Mouse (Mus musculus): ENCODE data around the gene Rnf19b.

Gene Rnf19b

DNA sequence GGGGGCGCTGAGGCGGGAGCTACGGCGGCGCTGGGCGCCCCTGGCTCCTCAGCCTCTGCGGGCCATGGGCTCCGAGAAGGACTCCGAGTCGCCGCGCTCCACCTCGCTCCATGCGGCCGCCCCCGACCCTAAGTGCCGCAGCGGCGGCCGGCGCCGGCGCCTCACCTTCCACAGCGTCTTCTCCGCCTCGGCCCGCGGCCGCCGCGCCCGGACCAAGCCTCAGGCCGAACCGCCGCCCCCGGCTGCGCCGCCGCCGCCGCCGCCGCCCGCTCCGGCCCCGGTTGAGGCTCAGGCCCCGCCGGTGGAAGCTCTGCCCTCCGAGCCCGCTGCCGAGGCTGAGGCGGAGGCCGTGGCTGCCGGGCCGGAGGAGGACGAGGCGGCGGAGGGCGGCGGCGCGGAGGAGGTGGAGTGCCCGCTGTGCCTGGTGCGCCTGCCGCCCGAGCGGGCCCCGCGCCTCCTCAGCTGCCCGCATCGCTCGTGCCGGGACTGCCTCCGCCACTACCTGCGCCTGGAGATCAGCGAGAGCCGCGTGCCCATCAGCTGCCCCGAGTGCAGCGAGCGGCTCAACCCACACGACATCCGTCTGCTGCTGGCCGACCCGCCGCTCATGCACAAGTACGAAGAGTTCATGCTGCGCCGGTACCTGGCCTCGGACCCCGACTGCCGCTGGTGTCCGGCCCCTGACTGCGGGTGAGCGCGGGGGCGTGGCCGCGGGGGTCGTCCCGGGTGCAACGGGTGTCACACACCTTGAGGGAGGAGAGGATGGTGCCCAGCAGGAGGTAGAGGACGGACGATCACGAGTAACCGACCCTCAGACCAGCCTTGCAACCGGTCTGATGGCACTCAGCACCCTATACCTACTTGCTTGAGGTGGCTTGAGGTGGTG, at the start of gene Rnf19b:
Gene Rnf19b, plus strand, starts transcription at position 65 of the 886 bp plus-strand sequence.
- DNase-seq, result peak; percentile 39

- no peak for DNase-seq
Measured at GRCm38 (mm10) chr4:129008672-129009071, 49.4 kb upstream of the Rnf19b start.

DNA sequence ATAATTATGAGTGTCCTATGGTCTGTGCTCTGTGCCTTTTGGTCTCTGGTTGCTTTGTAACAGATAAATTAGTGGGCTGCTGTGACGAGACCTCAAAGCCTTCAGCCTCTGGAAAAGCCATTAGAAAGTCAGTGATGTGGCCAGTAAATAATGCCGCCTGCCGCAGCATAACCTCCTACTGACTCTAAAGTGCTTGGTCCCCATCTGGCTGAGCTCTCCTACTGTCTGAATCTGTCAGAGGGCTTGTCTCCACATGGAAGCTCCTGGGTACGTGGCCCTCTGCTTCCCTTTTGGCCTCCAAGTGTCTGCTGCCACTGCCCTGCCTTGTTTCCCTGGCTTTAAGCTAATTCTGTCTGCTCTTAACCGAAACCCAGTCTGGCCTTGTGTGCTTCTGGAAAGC, 48.5 kb upstream of the Rnf19b start:
- DNase-seq, result no peak

- no peak for DNase-seq
Measured at GRCm38 (mm10) chr4:129011604-129012121, 46.4 kb upstream of the Rnf19b start.

- DNase-seq, result no peak
Measured at GRCm38 (mm10) chr4:129013151-129013864, 44.8 kb upstream of the Rnf19b start.

GRCm38 (mm10) chr4:129016329-129016728, 41.7 kb upstream of the Rnf19b start:
- DNase-seq, result no peak

DNA sequence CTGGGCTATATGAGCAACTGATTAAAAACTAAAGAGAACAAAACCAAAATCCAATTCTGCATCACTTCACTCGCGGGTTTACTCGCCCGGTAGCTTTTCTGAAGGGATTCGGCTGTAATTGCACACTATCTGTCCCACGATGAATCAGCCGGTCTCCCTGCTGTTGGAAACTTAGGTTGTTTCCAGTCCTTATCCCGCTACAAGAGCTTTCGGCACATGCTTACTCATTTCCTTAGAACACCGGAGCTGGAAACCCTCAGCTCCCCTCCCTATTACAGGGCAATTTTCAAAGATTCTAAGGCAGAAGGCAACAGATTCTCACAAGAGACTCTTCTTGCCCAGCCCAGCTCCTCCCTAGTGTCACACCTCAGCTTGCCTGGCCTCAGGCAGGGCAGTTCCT, 40.9 kb upstream of the Rnf19b start:
- no peak for DNase-seq

GRCm38 (mm10) chr4:129018788-129019435, 39.2 kb upstream of the Rnf19b start:
- no peak for DNase-seq

DNA sequence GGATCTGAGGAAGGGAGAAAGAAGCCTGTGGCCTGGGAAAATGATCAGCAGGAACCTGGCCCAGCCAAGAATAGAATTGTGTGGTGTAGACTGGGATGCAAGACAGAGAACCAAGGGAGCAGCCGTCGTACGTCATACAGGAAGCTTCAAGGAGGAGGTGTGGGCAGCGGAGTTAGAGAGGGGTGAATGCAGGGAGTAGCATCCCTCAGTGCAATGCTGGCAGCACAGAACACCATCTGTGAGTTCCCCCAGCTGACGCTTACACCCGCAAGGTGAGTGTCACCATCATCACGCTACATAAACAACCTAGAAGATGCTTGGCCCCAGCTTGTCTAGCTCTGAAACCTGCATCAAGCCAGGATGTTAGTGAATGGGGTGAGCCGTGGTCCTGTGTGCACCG, 38.3 kb upstream of the Rnf19b start:
- DNase-seq, result no peak

DNA sequence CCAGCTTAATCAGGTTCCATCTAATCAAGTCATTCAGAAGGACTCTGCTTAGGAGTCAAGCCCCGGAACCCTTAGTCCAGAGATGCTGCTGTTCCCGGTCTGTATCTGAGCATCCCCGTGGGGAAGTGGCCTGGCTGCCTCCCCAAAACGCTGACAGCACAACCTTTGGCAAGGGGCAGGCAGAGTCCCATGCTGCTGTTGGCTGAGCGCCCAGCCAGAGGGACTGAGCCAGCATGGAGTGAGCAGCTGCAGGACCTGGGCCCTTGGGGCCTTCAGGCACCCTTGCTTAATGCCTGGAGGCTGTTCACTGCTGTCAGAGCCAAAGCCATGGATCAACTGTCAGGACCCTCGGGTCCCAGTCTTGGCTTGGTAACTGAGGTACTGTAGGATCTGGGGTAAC, 37.6 kb upstream of the Rnf19b start:
- DNase-seq, result peak; percentile 91

DNA sequence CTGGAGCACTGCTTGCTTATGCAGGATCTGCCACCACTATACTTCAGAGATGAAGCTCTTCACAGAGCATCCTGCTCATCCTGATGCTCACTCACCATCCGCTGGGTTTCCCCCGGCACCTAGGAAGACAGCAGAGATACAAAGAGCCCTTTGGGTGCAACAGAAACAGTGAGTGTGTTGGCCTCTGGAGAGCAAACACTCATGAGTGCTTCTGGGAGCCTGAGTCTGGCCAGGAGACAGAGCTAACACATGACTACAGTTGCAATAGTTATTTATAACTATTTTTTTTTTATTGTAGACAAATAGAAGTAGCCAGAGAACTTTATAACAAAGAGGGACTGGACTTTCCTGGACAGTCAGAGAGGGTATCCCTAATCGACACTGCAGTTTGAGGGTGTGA, 36.6 kb upstream of the Rnf19b start:
- no peak for DNase-seq

DNA sequence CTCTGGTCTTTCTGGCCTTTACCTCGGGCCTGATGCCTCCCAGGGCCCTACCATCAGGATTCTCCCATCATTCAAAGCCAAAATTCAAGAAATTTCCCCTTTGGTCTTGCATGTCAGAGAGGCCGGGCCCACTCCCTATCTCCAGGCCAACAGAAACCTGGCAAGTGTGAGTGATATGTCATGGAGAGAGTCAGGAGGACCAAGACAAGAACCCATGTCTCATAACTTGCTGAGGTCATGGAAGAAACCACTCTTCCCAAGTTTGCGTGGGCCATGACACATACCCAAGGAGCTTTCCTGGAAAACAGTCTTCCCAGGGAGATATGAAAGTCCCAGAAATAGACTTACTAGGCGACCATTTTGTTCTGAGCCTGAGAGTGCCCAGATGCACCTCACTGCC, 36.2 kb upstream of the Rnf19b start:
- no peak for DNase-seq

DNA sequence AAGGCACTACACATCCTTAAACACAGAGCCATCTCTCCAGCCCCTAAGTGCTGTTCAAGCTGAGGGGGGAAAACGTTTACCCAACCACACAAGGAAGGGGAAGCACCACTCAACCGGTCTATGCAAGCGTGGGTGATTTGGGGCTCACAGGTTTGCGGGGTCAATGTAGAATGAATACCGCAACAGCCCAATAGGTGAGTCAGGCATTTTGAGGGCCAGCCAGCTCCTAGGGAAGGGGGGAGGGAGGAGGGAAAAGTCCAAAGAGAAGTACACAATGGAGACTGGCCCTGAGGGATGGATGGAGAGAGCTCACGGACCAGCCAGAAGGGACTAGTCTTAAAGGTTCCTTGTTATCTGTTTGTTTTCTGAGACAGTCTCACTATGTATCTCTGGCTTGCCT, 34.2 kb upstream of the Rnf19b start:
- no peak for DNase-seq

GRCm38 (mm10) chr4:129024775-129025174, 33.3 kb upstream of the Rnf19b start:
- peak; percentile 96 for DNase-seq

- DNase-seq, result peak; percentile 80
Measured at GRCm38 (mm10) chr4:129025707-129026106, 32.4 kb upstream of the Rnf19b start.

DNA sequence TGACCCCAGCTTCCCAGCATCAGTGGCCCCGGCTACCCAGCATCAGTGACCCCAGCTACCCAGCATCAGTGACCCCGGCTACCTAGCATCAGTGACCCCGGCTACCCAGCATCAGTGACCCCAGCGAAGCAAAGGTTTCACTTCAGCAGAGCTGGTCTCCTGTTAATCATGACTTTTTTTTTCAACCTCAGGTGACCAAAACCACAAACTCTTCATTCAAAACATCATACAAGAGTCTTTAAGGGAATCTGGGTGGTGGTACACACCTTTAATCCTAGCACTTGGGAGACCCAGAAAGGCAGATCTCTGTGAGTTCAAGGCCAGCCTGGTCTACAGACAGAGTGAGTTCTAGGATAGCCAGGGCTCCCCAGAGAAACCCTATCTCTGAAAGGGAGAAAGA, 27.3 kb upstream of the Rnf19b start:
- no peak for DNase-seq

DNA sequence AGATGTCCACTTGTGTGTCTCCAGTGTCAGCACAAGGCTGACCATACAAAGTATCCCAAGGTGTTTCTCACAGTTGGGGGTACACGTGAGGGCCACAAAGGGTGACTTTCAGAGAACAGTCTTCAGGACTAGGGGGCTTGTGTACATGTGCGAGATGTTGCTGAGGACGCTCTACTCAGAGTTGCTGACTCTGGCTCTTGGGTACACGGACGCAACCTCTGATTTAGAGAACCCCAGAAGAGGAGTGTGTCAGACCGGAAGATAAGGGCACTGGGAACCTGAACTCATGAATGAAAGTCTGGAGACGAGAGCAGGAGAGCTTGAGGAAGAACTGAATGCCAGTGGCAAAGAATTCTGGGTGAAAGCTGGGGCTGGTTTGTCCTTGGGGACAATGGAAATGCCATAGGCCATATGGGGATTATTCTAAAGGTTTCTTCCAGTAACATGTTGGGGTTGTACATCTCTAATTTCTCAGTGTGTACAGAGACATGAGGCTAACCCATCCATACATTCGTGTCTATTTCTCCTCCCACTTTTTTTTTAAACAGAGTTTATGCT, 26.6 kb upstream of the Rnf19b start:
- DNase-seq, result no peak

- DNase-seq, result no peak
Measured at GRCm38 (mm10) chr4:129032133-129032962, 25.7 kb upstream of the Rnf19b start.

GRCm38 (mm10) chr4:129032963-129033951, 24.8 kb upstream of the Rnf19b start:
- DNase-seq, result peak; percentile 81

- no peak for DNase-seq
Measured at GRCm38 (mm10) chr4:129034224-129034623, 23.8 kb upstream of the Rnf19b start.

Data from kidney, adult 9 months (tissue).